In genomic region chr4:141960037-141960436, GRCm38 (mm10) we compare ENCODE assay signal across 12 mouse cellular contexts. TPM values are rescaled to one million over a fixed set of nuclear protein-coding genes. Genes with fewer than 3 reads are reported as not detected.
"Had no signal": no experiment of that assay in that cellular context is flagged by ENCODE, and none has a peak within 500 bp of the region (broad histone marks: within the 10 kb centered on the region; RNA-seq: fewer than 3 reads in every experiment).

No protein-coding gene starts in this region.

- DNase-seq: kidney, adult 18-20 months; kidney, adult 9 months; kidney, postnatal 25 days; layer of hippocampus, postnatal 36 days; liver; lung, adult 18-20 months; lung, postnatal 10 days; midbrain, embryonic 14.5 days; thymus, postnatal 25 days had no signal

- ATAC-seq: intestine, embryonic 16.5 days; liver, embryonic 12.5 days had no signal

RNA-seq across cellular contexts. Expression of gene Fhad1, which starts 54.8 kb away (rescaled TPM):
- total RNA-seq: megakaryocyte-erythroid progenitor cell, adult 5-6 weeks had no signal
